Mouse (Mus musculus): ENCODE results near the gene Inka2. TPM values are rescaled to one million over a fixed set of nuclear protein-coding genes. Genes with fewer than 3 reads are reported as not detected.
A peak's percentile ranks its signal among the peaks of the same experiment; 100 is the strongest.

Inka2 gene
- polyA plus RNA-seq, 1 experiment from 2014 or later: 0.33 TPM

GRCm38 (mm10) chr3:105670801-105671200 is 33.6 kb upstream of the Inka2 start:
- no peak for ATAC-seq (ENCODE audit: insufficient number of reproducible peaks, low FRiP score, low TSS enrichment, low read depth)
- Histone ChIP-seq H3K27ac (replicated peaks; ENCODE audit: low read depth, low read length) (no peak overlapping the region), H3K9me3 (ENCODE audit: control insufficient read depth, low read length) (no peaks in the 10 kb centered on the region), H3K27me3 (ENCODE audit: control insufficient read depth, insufficient read depth, low read length) (no peaks in the 10 kb centered on the region), H3K36me3 (ENCODE audit: control insufficient read depth, insufficient read depth, low read length) (no peaks in the 10 kb centered on the region; the same call in 1 of the 2 replicates), H3K4me2 (ENCODE audit: low read depth, severe bottlenecking) (no peak overlapping the region), H3K4me1 (ENCODE audit: control insufficient read depth, insufficient read depth, low read length) (no peaks in the 10 kb centered on the region), H3K4me3 (ENCODE audit: low read depth, low read length) (no peak overlapping the region), H3K9ac (ENCODE audit: low read length) (no peak overlapping the region)
- DNase-seq (ENCODE audit: low spot score): no peak
- WGBS: 80% methylated on average over 1 of the region's 1 CpGs

- DNase-seq (ENCODE audit: low spot score): peak; percentile 69
- Histone ChIP-seq H3K36me3 (ENCODE audit: control insufficient read depth, insufficient read depth, low read length) (peaks cover 7% of the 10 kb centered on the region; the same call in 1 of the 2 replicates), H3K4me1 (ENCODE audit: control insufficient read depth, insufficient read depth, low read length) (no peaks in the 10 kb centered on the region), H3K4me2 (ENCODE audit: low read depth, severe bottlenecking) (no peak overlapping the region), H3K9me3 (ENCODE audit: control insufficient read depth, low read length) (no peaks in the 10 kb centered on the region), H3K4me3 (ENCODE audit: low read depth, low read length) (no peak overlapping the region), H3K27me3 (ENCODE audit: control insufficient read depth, insufficient read depth, low read length) (no peaks in the 10 kb centered on the region), H3K27ac (replicated peaks; ENCODE audit: low read depth, low read length) (no peak overlapping the region), H3K9ac (ENCODE audit: low read length) (no peak overlapping the region)
- peak; percentile 39; the same call in 1 of the 2 replicates for ATAC-seq (ENCODE audit: insufficient number of reproducible peaks, low FRiP score, low TSS enrichment, low read depth)
- 19% methylated on average over 7 of the region's 7 CpGs for WGBS
These were observed 29.7 kb upstream of the Inka2 start for GRCm38 (mm10) chr3:105674595-105675218.

- Histone ChIP-seq H3K4me2 (ENCODE audit: low read depth, severe bottlenecking) (no peak overlapping the region), H3K27me3 (ENCODE audit: control insufficient read depth, insufficient read depth, low read length) (no peaks in the 10 kb centered on the region), H3K9ac (ENCODE audit: low read length) (no peak overlapping the region), H3K9me3 (ENCODE audit: control insufficient read depth, low read length) (no peaks in the 10 kb centered on the region), H3K4me3 (ENCODE audit: low read depth, low read length) (no peak overlapping the region), H3K27ac (replicated peaks; ENCODE audit: low read depth, low read length) (no peak overlapping the region), H3K4me1 (ENCODE audit: control insufficient read depth, insufficient read depth, low read length) (no peaks in the 10 kb centered on the region), H3K36me3 (ENCODE audit: control insufficient read depth, insufficient read depth, low read length) (peaks cover 7% of the 10 kb centered on the region; the same call in 1 of the 2 replicates)
- 67% methylated on average over 2 of the region's 2 CpGs for WGBS
- ATAC-seq (ENCODE audit: insufficient number of reproducible peaks, low FRiP score, low TSS enrichment, low read depth): no peak
- DNase-seq (ENCODE audit: low spot score): no peak
These were observed 28.5 kb upstream of the Inka2 start for GRCm38 (mm10) chr3:105675932-105676331.

DNA sequence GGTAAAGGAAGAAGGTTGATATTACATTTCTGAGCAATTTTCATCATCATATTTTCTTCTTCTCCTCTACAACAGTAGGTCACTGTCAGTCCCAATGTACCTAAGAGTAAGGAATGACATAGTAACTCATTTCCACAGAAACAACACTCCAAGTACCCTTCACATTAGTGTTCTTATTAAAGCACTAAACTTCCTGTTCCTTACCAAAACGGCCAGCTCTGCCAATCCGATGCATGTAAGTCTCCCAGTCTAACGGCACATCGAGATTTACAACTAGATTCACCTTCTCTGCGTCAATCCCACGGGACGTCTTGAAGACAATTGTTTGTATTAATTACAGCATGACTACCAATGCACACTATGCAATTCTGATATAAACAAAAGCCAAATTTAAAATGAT is 24.1 kb upstream of the Inka2 start:
- DNase-seq (ENCODE audit: low spot score): no peak
- ATAC-seq (ENCODE audit: insufficient number of reproducible peaks, low FRiP score, low TSS enrichment, low read depth): no peak
- Histone ChIP-seq H3K36me3 (ENCODE audit: control insufficient read depth, insufficient read depth, low read length) (peaks cover 10% of the 10 kb centered on the region; the same call in 1 of the 2 replicates), H3K4me2 (ENCODE audit: low read depth, severe bottlenecking) (no peak overlapping the region), H3K27ac (replicated peaks; ENCODE audit: low read depth, low read length) (no peak overlapping the region), H3K4me3 (ENCODE audit: low read depth, low read length) (no peak overlapping the region), H3K27me3 (ENCODE audit: control insufficient read depth, insufficient read depth, low read length) (no peaks in the 10 kb centered on the region), H3K9ac (ENCODE audit: low read length) (no peak overlapping the region), H3K9me3 (ENCODE audit: control insufficient read depth, low read length) (no peaks in the 10 kb centered on the region), H3K4me1 (ENCODE audit: control insufficient read depth, insufficient read depth, low read length) (no peaks in the 10 kb centered on the region)
- WGBS: 94% methylated on average over 7 of the region's 7 CpGs

DNA sequence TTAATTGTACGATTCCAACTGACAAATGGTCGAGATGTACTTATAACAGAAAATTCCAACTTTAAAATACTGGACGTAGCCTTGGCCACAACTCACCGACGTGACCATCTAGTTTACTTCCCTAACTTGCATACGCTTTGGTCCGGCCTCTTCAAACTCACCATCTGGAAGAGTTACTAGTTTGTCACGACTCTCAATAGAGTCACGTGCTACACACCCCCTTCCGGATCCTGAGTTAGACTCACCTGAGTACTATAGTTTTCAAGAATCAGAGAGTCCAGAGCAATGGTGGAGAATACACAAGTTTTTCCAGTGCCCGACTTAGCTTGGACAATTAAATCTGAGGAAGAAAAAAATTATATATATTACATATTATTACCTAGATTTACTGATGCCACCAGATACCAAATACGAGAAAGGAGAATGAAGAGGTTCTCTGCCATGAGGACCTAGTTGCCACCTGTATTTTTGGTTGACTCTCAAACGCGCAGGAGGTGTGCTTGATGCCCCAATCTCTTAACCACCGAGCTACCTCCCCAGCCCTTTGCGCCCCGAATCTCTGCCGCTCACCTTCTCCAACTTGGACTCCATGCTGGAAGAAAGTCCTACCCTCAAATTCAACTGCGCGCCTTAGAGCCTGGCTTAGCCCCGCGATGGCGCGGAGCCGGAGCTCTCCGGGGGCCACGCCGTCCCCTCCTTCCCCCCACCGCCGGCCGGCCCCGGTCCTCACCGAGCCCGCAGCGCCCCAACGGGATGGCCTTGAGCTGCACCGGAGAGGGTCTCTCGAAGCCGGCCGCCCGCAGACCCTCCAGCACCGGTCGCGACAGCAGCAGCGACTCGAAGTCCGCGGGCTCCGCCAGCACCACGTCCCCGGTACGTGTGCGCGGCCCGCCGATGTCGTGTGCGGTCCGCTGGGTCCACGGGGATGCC is 17.7 kb upstream of the Inka2 start:
- peak overlapping the region; percentile 98 for H3K4me3 ChIP-seq (ENCODE audit: low read depth, low read length)
- no peaks in the 10 kb centered on the region for H3K4me1 ChIP-seq (ENCODE audit: control insufficient read depth, insufficient read depth, low read length)
- H3K4me2 ChIP-seq (ENCODE audit: low read depth, severe bottlenecking): peak overlapping the region; percentile 61
- DNase-seq (ENCODE audit: low spot score): no peak
- no peaks in the 10 kb centered on the region for H3K9me3 ChIP-seq (ENCODE audit: control insufficient read depth, low read length)
- H3K27ac ChIP-seq (replicated peaks; ENCODE audit: low read depth, low read length): peak overlapping the region; percentile 10; the same call in 1 of the 2 replicates
- H3K9ac ChIP-seq (ENCODE audit: low read length): peak overlapping the region; percentile 93
- 9% methylated on average over 60 of the region's 60 CpGs for WGBS
- ATAC-seq (ENCODE audit: insufficient number of reproducible peaks, low FRiP score, low TSS enrichment, low read depth): peak; percentile 75; the same call in 1 of the 2 replicates
- peaks cover under 1% of the 10 kb centered on the region; the same call in 1 of the 2 replicates for H3K36me3 ChIP-seq (ENCODE audit: control insufficient read depth, insufficient read depth, low read length)
- H3K27me3 ChIP-seq (ENCODE audit: control insufficient read depth, insufficient read depth, low read length): no peaks in the 10 kb centered on the region

DNA sequence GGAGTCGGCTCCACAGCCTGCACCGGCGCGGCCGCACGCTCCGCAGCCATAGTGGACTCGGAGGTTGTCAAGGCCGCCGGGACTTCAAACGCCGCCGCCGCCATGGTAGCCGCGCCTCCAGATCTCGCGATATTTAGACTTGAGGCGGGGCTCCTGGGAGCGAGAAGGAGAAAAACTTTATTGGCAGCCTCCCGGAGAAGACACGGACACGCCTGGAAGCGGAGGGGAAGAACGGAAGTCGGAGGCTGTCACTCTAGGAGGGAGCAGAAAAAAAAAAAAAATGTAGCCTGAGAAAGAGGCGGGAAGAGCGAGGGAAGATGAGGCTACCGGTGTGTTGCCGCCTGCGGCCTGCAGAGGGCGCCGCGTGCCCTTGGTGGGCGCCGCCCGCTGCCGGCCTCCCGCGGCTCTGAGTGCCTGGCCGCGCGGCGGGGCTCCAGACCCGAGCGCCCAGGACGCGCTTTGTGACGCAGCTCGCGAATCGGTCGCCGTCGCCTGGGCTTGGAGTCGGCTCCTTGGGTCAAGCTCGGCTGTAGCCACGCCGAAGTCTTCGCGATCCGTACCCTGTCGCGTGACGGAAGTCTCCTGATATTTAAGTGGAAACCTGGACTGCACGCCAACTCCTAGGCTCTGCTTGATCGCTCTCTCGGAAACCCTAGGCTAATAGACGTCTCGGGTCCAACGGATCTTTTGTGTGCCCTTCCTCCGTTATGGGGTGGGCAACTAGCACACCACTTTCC is 16.9 kb upstream of the Inka2 start, which contains the start of gene Ddx20:
Gene Ddx20, minus strand, starts transcription at position 251 of the 737 bp plus-strand sequence.
- Histone ChIP-seq H3K4me2 (ENCODE audit: low read depth, severe bottlenecking) (peak within 1 kb of the TSS; percentile 61), H3K27ac (replicated peaks; ENCODE audit: low read depth, low read length) (peak within 1 kb of the TSS; percentile 22; the same call in 1 of the 2 replicates), H3K36me3 (ENCODE audit: control insufficient read depth, insufficient read depth, low read length) (no peaks in the 10 kb centered on the region), H3K9me3 (ENCODE audit: control insufficient read depth, low read length) (no peaks in the 10 kb centered on the region), H3K9ac (ENCODE audit: low read length) (peak within 1 kb of the TSS; percentile 93), H3K4me1 (ENCODE audit: control insufficient read depth, insufficient read depth, low read length) (no peaks in the 10 kb centered on the region), H3K27me3 (ENCODE audit: control insufficient read depth, insufficient read depth, low read length) (no peaks in the 10 kb centered on the region), H3K4me3 (ENCODE audit: low read depth, low read length) (peak within 1 kb of the TSS; percentile 98)
- ATAC-seq (ENCODE audit: insufficient number of reproducible peaks, low FRiP score, low TSS enrichment, low read depth) (peak; percentile 94), DNase-seq (ENCODE audit: low spot score) (peak; percentile 99)
- under 1% methylated on average over 71 of the region's 72 CpGs for WGBS

DNA sequence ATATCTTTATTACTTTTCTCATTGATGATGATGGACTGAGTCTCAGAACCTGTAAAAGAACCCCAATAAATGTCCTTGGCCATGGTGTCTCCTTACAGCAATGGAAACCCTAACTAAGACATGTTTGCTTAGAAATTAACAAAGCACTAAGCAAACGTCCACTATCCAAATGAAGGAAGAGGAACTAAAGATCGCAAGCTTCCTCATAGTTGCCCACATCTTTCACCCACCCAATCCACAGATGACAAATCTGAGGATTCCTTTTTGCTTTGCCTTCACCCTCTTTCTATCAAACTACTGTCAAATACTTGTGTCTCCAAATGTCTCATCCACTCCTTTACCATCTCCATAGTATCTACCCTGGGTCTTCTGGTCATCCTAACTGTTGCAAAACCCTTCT is 15.9 kb upstream of the Inka2 start:
- Histone ChIP-seq H3K4me2 (ENCODE audit: low read depth, severe bottlenecking) (no peak overlapping the region), H3K36me3 (ENCODE audit: control insufficient read depth, insufficient read depth, low read length) (no peaks in the 10 kb centered on the region), H3K9me3 (ENCODE audit: control insufficient read depth, low read length) (no peaks in the 10 kb centered on the region), H3K27me3 (ENCODE audit: control insufficient read depth, insufficient read depth, low read length) (no peaks in the 10 kb centered on the region), H3K27ac (replicated peaks; ENCODE audit: low read depth, low read length) (no peak overlapping the region), H3K4me3 (ENCODE audit: low read depth, low read length) (no peak overlapping the region), H3K4me1 (ENCODE audit: control insufficient read depth, insufficient read depth, low read length) (no peaks in the 10 kb centered on the region), H3K9ac (ENCODE audit: low read length) (no peak overlapping the region)
- DNase-seq (ENCODE audit: low spot score) (no peak), ATAC-seq (ENCODE audit: insufficient number of reproducible peaks, low FRiP score, low TSS enrichment, low read depth) (no peak)
- 93% methylated on average over 2 of the region's 2 CpGs for WGBS
